Mouse (Mus musculus): ENCODE data around the gene Zfp740.

Zfp740 gene

DNA sequence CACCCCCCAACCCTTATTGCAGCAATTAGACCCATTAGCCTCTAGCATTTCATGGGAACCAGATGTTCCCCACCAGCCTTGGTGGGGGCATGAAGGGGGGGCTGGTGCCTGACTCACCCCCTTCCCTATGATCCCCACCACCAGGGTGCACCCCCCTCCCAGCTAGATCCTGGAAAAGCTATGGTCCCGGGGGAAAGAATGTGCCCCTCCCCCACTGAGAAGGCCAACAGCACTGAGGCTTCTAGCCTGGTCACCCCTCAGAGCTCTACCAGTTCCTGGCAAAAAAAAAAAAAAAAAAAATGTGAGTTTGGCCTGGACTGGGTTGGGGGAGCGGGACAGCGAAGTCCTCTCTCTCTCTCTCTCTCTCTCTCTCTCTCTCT is 45.8 kb downstream of the Zfp740 start:
- no peak for DNase-seq (ENCODE audit: low spot score)

DNA sequence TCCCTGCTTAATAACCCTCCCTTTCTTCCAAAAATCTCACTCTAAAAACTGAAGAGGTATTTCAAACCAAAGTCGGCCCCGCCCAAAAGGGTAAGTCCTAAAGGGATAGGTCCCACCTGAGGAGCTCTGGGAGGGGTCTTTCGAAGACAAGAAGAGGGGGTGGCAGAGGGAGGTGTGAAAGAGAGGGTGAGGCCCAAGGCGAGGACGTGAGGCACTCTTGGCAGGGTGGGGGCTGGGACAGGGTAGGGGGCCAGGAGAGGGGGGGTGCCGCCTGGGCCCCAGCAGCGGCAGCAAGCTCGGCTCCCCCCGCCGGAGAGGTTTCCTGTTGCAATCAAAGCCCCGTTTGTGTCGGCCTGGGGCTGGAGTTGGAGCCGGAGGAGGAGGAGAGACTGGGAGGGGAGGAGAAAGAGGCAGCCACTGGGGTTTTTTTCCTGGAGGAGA is 46.2 kb downstream of the Zfp740 start:
- no peak for DNase-seq (ENCODE audit: low spot score)

DNA sequence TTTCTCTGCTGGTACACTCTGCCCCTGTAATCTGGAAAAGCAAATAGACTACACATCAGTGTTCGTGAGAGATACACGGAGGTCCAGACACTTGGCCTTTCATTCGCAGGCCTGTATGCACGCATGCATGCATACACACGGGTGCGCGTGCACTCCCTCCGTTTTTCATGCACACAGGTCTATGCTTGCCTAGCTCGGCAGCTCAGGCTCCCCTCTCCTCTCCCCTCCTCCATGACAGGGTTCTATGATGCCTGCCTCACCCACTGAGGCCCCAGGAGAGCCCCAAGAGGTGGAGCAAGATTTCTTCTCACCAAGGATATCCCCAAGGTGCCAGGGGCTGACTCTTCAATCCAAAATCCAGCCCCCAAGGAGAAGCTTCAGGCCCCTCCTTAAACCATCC is 46.9 kb downstream of the Zfp740 start:
- DNase-seq (ENCODE audit: low spot score) = no peak

DNA sequence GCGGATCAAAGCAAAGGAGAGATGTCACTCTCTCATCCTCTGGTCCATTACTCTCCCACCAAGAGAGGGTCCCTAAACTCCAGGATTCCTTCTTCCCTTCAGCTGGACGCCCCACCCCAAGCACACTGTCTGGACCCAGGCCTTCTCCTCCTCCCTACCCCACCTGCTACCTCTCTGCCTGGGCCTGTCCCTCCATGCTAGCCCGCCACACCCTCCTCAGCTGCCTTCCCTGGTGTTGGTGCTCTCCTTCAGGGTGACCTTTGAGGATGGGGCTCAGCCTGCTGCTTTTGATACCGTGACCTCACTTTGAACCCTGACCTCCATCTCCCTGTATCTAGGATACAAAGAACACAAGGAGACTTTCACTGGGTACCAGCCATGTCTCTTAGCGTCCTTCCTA is 47.5 kb downstream of the Zfp740 start:
- no peak for DNase-seq (ENCODE audit: low spot score)

DNA sequence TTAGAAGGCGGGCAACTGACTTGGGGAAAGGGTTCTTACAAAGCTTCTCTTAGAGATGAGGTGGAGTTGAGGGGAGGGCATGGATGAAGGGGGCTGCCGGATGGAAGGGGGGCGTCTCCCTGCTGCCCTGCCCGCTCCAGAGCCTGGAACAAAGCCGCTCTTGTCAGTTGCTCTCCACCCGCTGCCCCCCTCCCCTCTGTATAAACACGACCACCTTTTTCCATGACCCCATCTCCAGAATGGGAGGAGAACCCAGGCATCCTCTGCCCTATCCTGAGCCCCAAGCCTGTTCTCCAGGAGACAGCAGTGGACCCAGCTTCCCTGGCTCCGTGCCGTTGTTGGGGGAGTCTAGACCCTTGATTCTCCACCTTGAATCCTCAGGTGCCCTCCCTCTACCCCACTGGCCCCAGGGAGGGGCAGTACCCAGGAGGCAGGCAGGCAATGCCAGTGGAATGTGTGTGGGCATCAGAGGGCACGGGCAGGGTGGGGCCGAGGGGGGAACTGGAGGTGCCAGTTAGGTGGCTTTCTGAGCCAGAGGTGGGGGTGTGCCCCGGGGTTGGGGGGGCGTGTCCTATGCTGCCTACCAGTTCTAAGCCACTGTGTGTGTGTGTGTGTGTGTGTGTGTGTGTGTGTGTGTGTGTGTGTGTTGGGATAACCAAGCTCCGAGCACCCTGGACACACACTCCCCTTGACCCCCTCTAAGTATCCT is 52.7 kb downstream of the Zfp740 start:
- DNase-seq (ENCODE audit: low spot score) = no peak

DNA sequence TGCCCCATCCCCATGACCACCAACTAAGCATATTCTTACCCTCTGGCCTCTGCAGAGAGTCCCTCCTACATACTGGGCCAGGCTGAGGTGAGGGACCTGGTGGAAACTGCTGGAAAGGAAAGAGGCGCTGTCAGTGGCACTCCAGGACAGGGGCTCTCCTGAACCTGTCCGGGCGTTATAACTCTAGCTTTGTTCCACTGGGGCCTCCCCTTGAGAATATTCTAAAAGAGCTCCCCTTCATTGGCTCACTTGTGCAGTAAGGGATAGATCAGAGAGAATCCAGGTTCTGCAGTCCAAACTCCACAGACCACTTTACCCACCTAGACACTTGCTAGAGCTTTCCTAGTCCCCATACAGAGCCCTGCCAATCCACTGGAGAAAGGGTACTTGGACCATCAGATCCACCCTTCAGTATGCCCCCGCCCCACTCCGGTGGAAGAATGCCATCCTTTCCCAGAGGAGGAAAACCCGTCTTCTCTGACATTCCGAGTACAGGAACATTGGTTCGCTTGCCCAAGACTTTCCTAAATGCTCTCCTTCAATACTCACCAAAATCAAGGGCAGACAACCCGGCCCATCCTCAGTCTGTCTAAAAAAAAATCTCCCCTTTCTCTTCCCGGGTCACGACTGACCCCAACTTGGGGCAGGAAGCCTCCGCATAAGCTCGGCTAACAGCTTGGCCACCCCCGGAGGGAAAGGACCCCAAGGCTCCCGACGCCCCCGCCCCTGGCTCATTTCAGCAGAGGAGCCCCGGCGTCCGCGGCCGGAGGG is 53.6 kb downstream of the Zfp740 start:
- DNase-seq (ENCODE audit: low spot score) = no peak

DNA sequence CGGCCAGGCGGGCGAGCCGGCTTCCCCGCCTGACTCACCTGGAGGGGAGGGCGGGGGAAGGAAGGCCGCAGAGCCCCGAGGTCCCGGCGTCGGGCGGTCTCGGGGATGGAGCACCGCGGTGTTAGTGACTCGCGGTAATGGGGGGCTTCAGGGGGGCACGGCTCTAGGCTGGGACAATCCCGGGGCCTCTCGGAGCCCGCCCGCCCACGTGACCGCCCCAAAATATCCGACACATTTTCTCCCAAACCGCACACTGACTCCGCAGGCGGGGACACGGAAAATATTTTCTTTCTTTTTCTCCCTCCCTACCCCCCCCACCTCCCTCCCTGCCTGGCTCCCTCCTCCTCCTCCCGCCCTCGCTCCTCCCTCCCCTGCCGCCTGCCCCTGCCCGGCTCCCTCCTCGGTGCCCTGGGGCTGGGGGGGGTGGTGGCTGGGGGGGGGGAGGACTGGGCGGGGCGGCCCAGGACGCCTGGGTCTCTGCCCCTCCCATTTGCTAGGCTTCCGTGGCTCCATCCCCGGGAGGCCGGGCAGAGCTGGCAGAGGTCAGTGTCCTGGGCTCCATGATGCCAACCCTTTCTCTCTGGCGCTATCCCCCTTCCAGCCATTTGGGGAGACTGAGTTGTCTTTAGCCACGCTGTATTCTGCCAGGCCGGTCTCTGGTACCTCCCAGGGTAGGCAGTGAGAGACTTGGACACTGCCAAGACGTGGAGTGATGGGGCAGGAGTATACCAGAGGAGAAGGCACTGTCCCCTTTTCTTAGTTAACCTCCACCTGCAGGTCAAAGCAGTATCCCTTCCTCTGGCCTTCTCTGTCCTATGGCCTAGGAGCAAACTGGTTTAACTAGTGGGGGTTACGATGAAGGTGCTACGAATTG is 54.4 kb downstream of the Zfp740 start, which contains the start of gene Rarg:
Gene Rarg, minus strand, starts transcription at position 316 of the 874 bp plus-strand sequence.
- no peak for DNase-seq (ENCODE audit: low spot score)

DNA sequence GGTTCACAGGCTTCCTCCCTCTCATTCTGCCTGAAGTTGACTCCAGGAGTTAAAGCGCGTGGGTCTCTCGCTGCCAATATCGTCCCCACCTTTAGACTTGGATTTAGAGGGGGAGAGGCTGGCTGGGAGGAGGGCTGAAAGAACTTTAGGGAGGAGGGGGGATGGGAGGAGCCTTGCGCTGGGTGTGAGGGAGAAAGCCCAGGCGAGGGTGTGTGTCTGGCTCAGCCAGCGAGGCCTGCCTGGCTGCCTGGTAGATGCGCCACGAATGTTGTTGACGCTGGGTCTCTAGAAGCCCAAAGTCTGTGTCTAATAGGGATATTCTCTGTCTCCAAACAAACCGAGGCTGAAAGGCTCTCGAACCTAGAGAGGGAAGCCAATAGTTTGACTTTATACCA is 55.0 kb downstream of the Zfp740 start:
- DNase-seq (ENCODE audit: low spot score) = no peak

DNA sequence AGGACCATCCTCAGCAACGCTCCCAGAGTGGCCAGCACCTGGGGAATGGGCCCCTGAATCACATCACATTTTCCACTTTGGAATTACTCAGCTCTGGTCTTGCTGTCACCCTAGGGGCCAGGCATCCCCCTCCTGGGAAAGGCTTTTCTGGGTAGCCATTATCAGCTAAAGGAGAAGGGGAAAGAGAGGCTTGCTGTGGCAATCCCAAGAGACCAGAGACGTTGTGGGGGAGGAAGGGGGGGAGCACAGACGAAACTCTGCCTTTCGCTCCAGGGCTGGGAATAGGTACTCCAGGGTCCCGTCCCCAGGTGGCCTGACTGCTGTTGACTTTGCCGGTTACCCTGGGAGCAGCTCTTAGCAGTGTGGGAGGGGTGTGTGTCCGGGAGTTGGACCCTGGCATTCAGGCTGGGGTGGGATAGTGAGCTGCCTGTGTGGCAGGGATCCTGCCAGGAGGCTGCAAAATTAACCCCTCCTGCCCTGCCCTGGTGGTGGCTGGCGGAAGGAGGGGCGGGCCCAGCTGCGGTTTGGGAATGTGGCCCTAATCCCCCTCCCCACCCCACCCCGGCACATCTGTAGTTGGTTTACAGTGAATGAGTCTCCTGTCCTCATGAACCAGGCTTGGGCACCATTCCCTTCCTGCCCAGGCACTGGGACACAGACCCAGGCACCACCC is 55.7 kb downstream of the Zfp740 start:
- no peak for DNase-seq (ENCODE audit: low spot score)

DNA sequence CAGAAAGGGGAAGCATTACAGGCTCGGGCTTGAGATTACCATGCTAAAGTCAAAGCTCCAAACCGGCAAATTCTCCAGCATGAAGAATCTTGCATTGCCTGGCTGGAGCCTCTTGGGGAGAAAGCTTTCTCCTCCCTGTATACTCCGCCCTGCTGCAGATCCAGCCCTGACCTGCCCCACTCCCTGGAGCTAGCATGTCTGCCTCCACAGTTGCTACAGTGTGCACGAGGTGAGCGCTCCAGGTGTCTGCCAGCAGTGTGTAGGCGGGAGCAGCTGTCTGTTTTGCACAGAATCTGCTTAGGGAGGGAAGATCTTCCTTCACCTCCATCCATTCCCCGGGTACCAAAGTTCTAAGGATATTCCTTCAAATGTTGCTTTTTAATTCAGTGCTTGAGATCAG is 59.5 kb downstream of the Zfp740 start:
- DNase-seq (ENCODE audit: low spot score) = no peak

DNA sequence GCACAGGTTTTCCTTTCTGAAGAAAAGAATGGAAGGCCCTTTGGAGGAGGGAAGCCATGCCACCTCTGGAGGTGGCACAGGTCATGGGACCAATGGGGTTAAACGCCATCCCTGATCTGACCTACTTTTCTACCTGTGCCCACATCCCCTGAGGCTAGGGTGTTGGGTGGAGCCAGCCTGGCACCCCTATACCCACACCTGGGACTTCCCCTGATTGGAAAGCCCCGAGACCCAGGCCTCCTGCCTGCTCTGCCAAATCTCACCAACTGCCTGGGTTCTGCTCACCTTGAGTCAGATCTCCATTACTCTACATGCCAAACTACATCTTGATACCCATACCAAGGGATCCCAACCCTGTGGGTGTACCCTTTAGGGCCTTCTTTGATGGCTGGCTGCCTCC is 60.0 kb downstream of the Zfp740 start:
- no peak for DNase-seq (ENCODE audit: low spot score)
